Mouse (Mus musculus) neural tube, postnatal 0 days (tissue): ENCODE measurements around the gene Olfr1506. TPM values are rescaled to one million over a fixed set of nuclear protein-coding genes. Genes with fewer than 3 reads are reported as not detected.

Experiments used
- polyA plus RNA-seq: library from polyadenylated mRNA; unstranded; fragments of >200 nt; fragmentation: Nextera tagmentation; extraction: Ambion mirVana; gene quantifications from 2 replicates; pipeline ENCODE4 v1.2.1, GENCODE M21; 2015

Gene Olfr1506
- polyA plus RNA-seq: not detected in 2 replicates

DNA sequence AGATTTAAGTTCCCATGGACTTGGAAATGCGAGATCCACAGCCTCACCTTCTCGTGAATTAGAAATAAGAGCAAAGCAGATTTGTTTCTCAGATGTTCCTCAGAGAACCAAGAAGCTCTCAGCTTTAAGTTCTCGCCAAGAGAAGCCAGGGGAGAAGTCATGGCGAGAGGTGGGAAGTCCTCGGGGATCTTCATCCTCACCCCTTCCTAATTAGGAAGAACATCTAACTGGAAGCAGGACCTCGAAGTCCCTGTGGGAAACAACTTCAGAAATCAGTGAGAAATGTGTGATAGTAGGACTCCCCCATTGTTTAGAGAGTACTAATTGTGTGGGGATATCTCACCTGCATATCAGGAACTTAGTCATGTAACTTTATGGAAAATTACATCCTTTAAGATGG, at the start of gene Olfr1506:
TSS of gene Olfr1506 (minus strand) at position 101 of the 400 bp plus-strand sequence.

DNA sequence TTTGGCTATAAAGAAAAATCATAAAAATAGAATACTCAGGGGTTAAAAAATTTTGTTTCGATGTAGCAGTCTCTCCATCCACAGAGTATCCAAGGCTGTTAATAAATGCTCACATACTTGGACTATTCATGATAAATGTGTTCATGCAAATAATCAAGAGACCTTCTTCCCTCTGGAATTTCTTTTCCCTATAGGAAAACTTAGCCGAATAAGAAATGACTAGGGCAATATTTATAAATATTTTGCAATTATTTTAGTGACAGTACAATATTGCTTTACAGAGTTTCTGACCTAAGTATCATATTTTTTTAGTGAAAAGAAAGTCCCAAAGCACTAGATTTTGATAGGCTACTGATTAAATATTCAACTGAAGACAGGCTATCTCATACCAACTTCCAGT, 46.6 kb upstream of the Olfr1506 start, which contains the start of gene Olfr1271:
TSS of gene Olfr1271 (minus strand) at position 101 of the 400 bp plus-strand sequence.

DNA sequence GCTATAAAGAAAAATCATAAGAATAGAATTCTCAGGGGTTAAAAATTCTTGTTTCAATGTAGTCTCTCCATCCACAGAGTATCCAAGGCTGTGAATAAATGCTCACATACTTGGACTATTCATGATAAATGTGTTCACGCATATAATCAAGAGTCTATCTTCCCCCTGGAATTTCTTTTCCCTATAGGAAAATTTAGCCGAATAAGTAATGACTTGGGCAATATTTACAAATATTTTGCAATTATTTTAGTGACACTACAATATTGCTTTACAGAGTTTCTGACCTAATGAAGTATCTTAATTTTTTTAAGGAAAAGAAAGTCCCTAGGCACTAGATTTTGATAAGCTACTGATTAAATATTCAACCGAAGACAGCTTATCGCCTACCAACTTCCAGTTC, 33.2 kb upstream of the Olfr1506 start, which contains the start of gene Olfr142:
TSS of gene Olfr142 (minus strand) at position 101 of the 400 bp plus-strand sequence.

Other genes with a start within 250 kb of the Olfr1506 start
- gene Olfr1261, start 233.3 kb downstream of the Olfr1506 start, polyA plus RNA-seq: not detected in 2 replicates
- not detected in 2 replicates for gene Olfr1262, start 224.3 kb downstream of the Olfr1506 start, polyA plus RNA-seq
- gene Olfr1263, start 212.4 kb downstream of the Olfr1506 start, polyA plus RNA-seq: not detected in 2 replicates
- gene Olfr1264, start 198.9 kb downstream of the Olfr1506 start, polyA plus RNA-seq: not detected in 2 replicates
- gene Olfr1265, start 189.2 kb downstream of the Olfr1506 start, polyA plus RNA-seq: not detected in 2 replicates
- not detected in 2 replicates for gene Olfr140, start 160.9 kb downstream of the Olfr1506 start, polyA plus RNA-seq
- gene Olfr1269, start 103.1 kb downstream of the Olfr1506 start, polyA plus RNA-seq: not detected in 2 replicates
- not detected in 2 replicates for gene Olfr32, start 82.2 kb downstream of the Olfr1506 start, polyA plus RNA-seq
- gene Olfr1270, start 71.4 kb downstream of the Olfr1506 start, polyA plus RNA-seq: not detected in 2 replicates
- not detected in 2 replicates for gene Olfr142, start 33.1 kb upstream of the Olfr1506 start, polyA plus RNA-seq
- gene Olfr1271, start 46.5 kb upstream of the Olfr1506 start, polyA plus RNA-seq: not detected in 2 replicates
- gene Olfr1272, start 68.3 kb upstream of the Olfr1506 start, polyA plus RNA-seq: not detected in 2 replicates
- gene Gm13769, start 97.7 kb upstream of the Olfr1506 start, polyA plus RNA-seq: not detected in 2 replicates
- not detected in 2 replicates for gene Olfr1274-ps, start 174.2 kb upstream of the Olfr1506 start, polyA plus RNA-seq